Comparison of ENCODE assay signal across 11 mouse cellular contexts in the genomic region with DNA sequence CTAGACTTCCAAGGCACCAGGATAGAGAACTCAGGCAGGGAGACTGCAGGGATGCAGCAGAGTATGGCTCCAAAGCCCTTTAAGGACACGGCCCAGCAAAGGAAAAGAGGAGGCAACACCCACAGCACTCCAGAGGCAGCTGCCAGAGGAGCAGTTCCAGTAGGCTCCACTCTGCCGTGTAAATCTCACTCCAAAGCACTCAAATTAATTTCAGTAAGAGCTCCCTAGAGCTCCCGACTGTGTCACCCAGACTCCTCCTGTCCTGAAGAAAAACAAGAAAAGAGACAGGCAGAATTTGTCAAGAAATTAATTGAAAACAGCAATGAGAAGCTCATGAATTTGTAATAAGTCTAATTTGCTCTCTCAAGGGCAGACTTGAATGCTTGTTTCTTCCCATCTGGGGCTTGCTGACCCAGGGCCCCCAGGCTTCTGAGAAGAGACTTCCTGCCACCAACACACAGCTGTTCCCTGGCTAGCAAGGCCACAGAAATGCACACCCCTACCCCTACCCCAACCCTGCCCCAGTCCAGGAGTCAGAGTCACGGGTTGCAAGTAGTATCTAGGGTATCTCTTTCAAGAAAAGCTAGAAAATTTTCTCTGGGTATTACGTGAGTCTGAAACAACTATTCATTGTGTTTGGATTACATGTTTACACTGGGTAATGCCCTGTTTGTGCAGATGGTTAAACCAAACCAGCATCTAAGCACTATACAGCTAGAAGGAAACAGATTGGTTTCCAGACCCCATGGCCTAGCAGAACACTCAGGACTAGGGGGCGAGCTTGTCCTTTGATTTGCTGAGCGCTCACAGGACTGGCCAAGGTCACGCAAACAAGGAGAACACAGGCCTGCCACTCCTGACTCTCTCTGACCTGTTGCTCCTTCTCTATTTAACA. TPM values are rescaled to one million over a fixed set of nuclear protein-coding genes. Genes with fewer than 3 reads are reported as not detected.
DNase-seq lines count a peak whose midpoint lies in the region; ATAC-seq lines count a peak whose summit lies in the region.
"Had no signal": no experiment of that assay in that cellular context is flagged by ENCODE, and none has a peak within 500 bp of the region (broad histone marks: within the 10 kb centered on the region; RNA-seq: fewer than 3 reads in every experiment).

No protein-coding gene starts in this region.

- H3K36me3 ChIP-seq in liver, embryonic 16.5 days (ENCODE audit: control insufficient read depth, insufficient read depth) = no peaks in the 10 kb centered on the region
- no peaks in the 10 kb centered on the region for H3K36me3 ChIP-seq in liver, embryonic 12.5 days
- H3K36me3 ChIP-seq: liver, embryonic 13.5 days had no signal

- no peak overlapping the region for H3K9ac ChIP-seq in liver, embryonic 16.5 days (ENCODE audit: low read depth, low read length)
- no peak overlapping the region for H3K9ac ChIP-seq in liver, embryonic 12.5 days
- H3K9ac ChIP-seq: liver, embryonic 13.5 days had no signal

- ATAC-seq in liver, embryonic 16.5 days (ENCODE audit: low read depth) = 0 out of 2 replicates have a peak, but pooled peaks have one; percentile 21
- ATAC-seq in liver, embryonic 12.5 days = no peak
- no peak for ATAC-seq in granulocyte monocyte progenitor cell, adult 5-6 weeks (replicated peaks; ENCODE audit: poor library complexity, severe bottlenecking)
- no peak for ATAC-seq in erythroid progenitor cell, adult 5-6 weeks (replicated peaks; ENCODE audit: low FRiP score, poor library complexity, severe bottlenecking)
- ATAC-seq: Patski had no signal

- H3K27me3 ChIP-seq in liver, embryonic 16.5 days (ENCODE audit: control insufficient read depth, insufficient read depth, low read depth, low read length) = no peaks in the 10 kb centered on the region
- no peaks in the 10 kb centered on the region for H3K27me3 ChIP-seq in liver, embryonic 12.5 days (replicated peaks)
- H3K27me3 ChIP-seq: liver, embryonic 13.5 days; Patski had no signal

- H3K4me2 ChIP-seq in liver, embryonic 16.5 days (ENCODE audit: low read depth, low read length) = no peak overlapping the region
- H3K4me2 ChIP-seq in liver, embryonic 12.5 days = no peak overlapping the region
- H3K4me2 ChIP-seq: liver, embryonic 13.5 days had no signal

- no peak overlapping the region for H3K4me3 ChIP-seq in liver, embryonic 16.5 days (ENCODE audit: low read depth, low read length)
- no peak overlapping the region for H3K4me3 ChIP-seq in liver, embryonic 12.5 days
- H3K4me3 ChIP-seq: liver, embryonic 13.5 days had no signal

- no peak overlapping the region for H3K27ac ChIP-seq in liver, embryonic 16.5 days (ENCODE audit: low read length)
- H3K27ac ChIP-seq in liver, embryonic 12.5 days = no peak overlapping the region
- H3K27ac ChIP-seq: liver, embryonic 13.5 days had no signal

- no peaks in the 10 kb centered on the region for H3K4me1 ChIP-seq in liver, embryonic 16.5 days (ENCODE audit: control insufficient read depth, low read depth, low read length)
- no peaks in the 10 kb centered on the region for H3K4me1 ChIP-seq in liver, embryonic 12.5 days
- H3K4me1 ChIP-seq: liver, embryonic 13.5 days had no signal

- WGBS in liver, embryonic 16.5 days (ENCODE audit: insufficient replicate concordance) = 47% methylated on average over 8 of the region's 8 CpGs
- WGBS in liver, embryonic 12.5 days (ENCODE audit: insufficient replicate concordance) = 50% methylated on average over 8 of the region's 8 CpGs

- DNase-seq in embryo, embryonic 10 days (ENCODE audit: low spot score) = peak; percentile 37
- DNase-seq in gastrocnemius, adult 18-20 months (ENCODE audit: low spot score) = peak; percentile 43
- peak; percentile 43 for DNase-seq in kidney, postnatal 14 days
- peak; percentile 16 for DNase-seq in right cerebral cortex, postnatal 25 days
- DNase-seq: liver, embryonic 13.5 days had no signal

- H3K9me3 ChIP-seq in liver, embryonic 16.5 days (replicated peaks; ENCODE audit: control insufficient read depth, low read length) = no peaks in the 10 kb centered on the region
- H3K9me3 ChIP-seq in liver, embryonic 12.5 days (replicated peaks) = no peaks in the 10 kb centered on the region
- H3K9me3 ChIP-seq: liver, embryonic 13.5 days had no signal

RNA-seq across cellular contexts. Expression of a gene that starts 17.5 kb away (rescaled TPM):
- polyA plus RNA-seq in liver, embryonic 16.5 days (2015; fragmentation: Nextera tagmentation; extraction: Ambion mirVana) = 88.2 and 90.1 TPM in 2 replicates
- 123 and 128 TPM in 2 replicates for polyA plus RNA-seq in liver, embryonic 12.5 days (2016; fragmentation: Nextera tagmentation; extraction: Ambion mirVana)
- total RNA-seq in gastrocnemius, adult 18-20 months (2021) = 10 to 100 TPM; 57.2 to 58.1 TPM
- 125 and 167 TPM in 2 replicates for total RNA-seq in granulocyte monocyte progenitor cell, adult 5-6 weeks (2014; fragmentation: Nextera tagmentation)
- 57.3 and 64.8 TPM in 2 replicates for total RNA-seq in granulocyte monocyte progenitor cell, adult 5-6 weeks (2017)
- total RNA-seq in erythroid progenitor cell, adult 5-6 weeks (2015; ENCODE audit: low replicate concordance) = 57.0 and 58.4 TPM in 2 replicates
- 10.3 and 20.0 TPM in 2 replicates for total RNA-seq in erythroid progenitor cell, adult 5-6 weeks (2017; ENCODE audit: low replicate concordance)

RNA-seq across cellular contexts. Expression of a gene that starts 21.7 kb away (rescaled TPM):
- 0.05 and 0.06 TPM in 2 replicates for polyA plus RNA-seq in liver, embryonic 16.5 days (2015; fragmentation: Nextera tagmentation; extraction: Ambion mirVana)
- polyA plus RNA-seq in liver, embryonic 12.5 days (2016; fragmentation: Nextera tagmentation; extraction: Ambion mirVana) = not detected in 2 replicates
- total RNA-seq in gastrocnemius, adult 18-20 months (2021) = not detected
- not detected in 2 replicates for total RNA-seq in granulocyte monocyte progenitor cell, adult 5-6 weeks (2014; fragmentation: Nextera tagmentation)
- total RNA-seq in granulocyte monocyte progenitor cell, adult 5-6 weeks (2017) = not detected in 2 replicates
- not detected in 2 replicates for total RNA-seq in erythroid progenitor cell, adult 5-6 weeks (2015; ENCODE audit: low replicate concordance)
- not detected in 2 replicates for total RNA-seq in erythroid progenitor cell, adult 5-6 weeks (2017; ENCODE audit: low replicate concordance)
- total RNA-seq: gastrocnemius, adult 8-10 months had no signal
- polyA plus RNA-seq: liver, embryonic 13.5 days; Patski had no signal

RNA-seq across cellular contexts. Expression of a gene that starts 29.8 kb away (rescaled TPM):
- polyA plus RNA-seq in liver, embryonic 16.5 days (2015; fragmentation: Nextera tagmentation; extraction: Ambion mirVana) = 0.30 and 0.39 TPM in 2 replicates
- polyA plus RNA-seq in liver, embryonic 12.5 days (2016; fragmentation: Nextera tagmentation; extraction: Ambion mirVana) = 1.0 and 1.2 TPM in 2 replicates
- total RNA-seq in gastrocnemius, adult 18-20 months (2021) = under 1 TPM; 0.09 TPM
- not detected in 2 replicates for total RNA-seq in granulocyte monocyte progenitor cell, adult 5-6 weeks (2014; fragmentation: Nextera tagmentation)
- not detected in 2 replicates for total RNA-seq in granulocyte monocyte progenitor cell, adult 5-6 weeks (2017)
- total RNA-seq in erythroid progenitor cell, adult 5-6 weeks (2015; ENCODE audit: low replicate concordance) = 1.4 TPM in 1 of 2 replicates, not detected in the other
- 2.1 TPM in 1 of 2 replicates, not detected in the other for total RNA-seq in erythroid progenitor cell, adult 5-6 weeks (2017; ENCODE audit: low replicate concordance)

RNA-seq across cellular contexts. Expression of a gene that starts 30.8 kb away (rescaled TPM):
- not detected in 2 replicates for polyA plus RNA-seq in liver, embryonic 16.5 days (2015; fragmentation: Nextera tagmentation; extraction: Ambion mirVana)
- not detected in 2 replicates for polyA plus RNA-seq in liver, embryonic 12.5 days (2016; fragmentation: Nextera tagmentation; extraction: Ambion mirVana)
- total RNA-seq in gastrocnemius, adult 18-20 months (2021) = not detected
- not detected in 2 replicates for total RNA-seq in granulocyte monocyte progenitor cell, adult 5-6 weeks (2014; fragmentation: Nextera tagmentation)
- not detected in 2 replicates for total RNA-seq in granulocyte monocyte progenitor cell, adult 5-6 weeks (2017)
- total RNA-seq in erythroid progenitor cell, adult 5-6 weeks (2015; ENCODE audit: low replicate concordance) = not detected in 2 replicates
- not detected in 2 replicates for total RNA-seq in erythroid progenitor cell, adult 5-6 weeks (2017; ENCODE audit: low replicate concordance)
- total RNA-seq: gastrocnemius, adult 8-10 months had no signal
- polyA plus RNA-seq: liver, embryonic 13.5 days; Patski had no signal

RNA-seq across cellular contexts. Expression of a gene that starts 39.7 kb away (rescaled TPM):
- 0.07 and 7.3 TPM in 2 replicates for polyA plus RNA-seq in liver, embryonic 16.5 days (2015; fragmentation: Nextera tagmentation; extraction: Ambion mirVana)
- not detected in 2 replicates for polyA plus RNA-seq in liver, embryonic 12.5 days (2016; fragmentation: Nextera tagmentation; extraction: Ambion mirVana)
- not detected for total RNA-seq in gastrocnemius, adult 18-20 months (2021)
- total RNA-seq in granulocyte monocyte progenitor cell, adult 5-6 weeks (2014; fragmentation: Nextera tagmentation) = not detected in 2 replicates
- total RNA-seq in granulocyte monocyte progenitor cell, adult 5-6 weeks (2017) = not detected in 2 replicates
- total RNA-seq in erythroid progenitor cell, adult 5-6 weeks (2015; ENCODE audit: low replicate concordance) = not detected in 2 replicates
- not detected in 2 replicates for total RNA-seq in erythroid progenitor cell, adult 5-6 weeks (2017; ENCODE audit: low replicate concordance)
- total RNA-seq: gastrocnemius, adult 8-10 months had no signal
- polyA plus RNA-seq: Patski had no signal
